Mouse (Mus musculus): ENCODE measurements around the gene Plekhh3.

DNA sequence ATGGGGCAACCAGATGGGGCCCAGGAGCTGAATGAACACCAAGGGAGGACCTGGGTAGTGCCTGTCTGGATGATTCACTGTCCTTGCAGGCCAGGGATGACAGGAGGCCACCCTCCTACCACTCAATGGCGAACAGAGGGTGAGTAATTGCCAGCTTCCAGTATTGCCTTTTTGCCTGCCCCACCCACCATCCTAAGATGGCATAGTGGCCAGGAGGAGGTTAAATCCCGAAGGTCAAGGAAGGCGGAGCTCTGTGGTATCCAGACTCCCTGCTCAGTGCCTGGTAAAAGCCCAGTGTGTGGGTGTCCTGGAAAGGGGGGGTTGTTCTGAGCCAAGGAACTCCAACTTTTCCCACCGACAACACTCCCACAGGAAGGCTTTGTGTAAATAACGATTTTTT is 8.8 kb downstream of the Plekhh3 start:
- TF ChIP-seq CTCF (IDR thresholded peaks at IDR 0.05; ENCODE audit: control insufficient read depth, insufficient read depth, insufficient read length) (no peak), CEBPB (IDR thresholded peaks at IDR 0.05; ENCODE audit: low read depth) (no peak), USF1 (IDR thresholded peaks at IDR 0.05; ENCODE audit: low read depth) (no peak), MAX (IDR thresholded peaks at IDR 0.05) (no peak), MYOD1 (IDR thresholded peaks at IDR 0.05; ENCODE audit: control insufficient read depth, insufficient read length, low read depth) (no peak), MYOG (IDR thresholded peaks at IDR 0.05; ENCODE audit: control insufficient read depth, extremely low read depth, insufficient read length) (no peak), FOSL1 (IDR thresholded peaks at IDR 0.05; ENCODE audit: insufficient read depth, low read length, poor library complexity, severe bottlenecking) (no peak)

All from C2C12 (cell line).